Mouse (Mus musculus) liver, embryonic 13.5 days (tissue): ENCODE measurements around the gene Fbxl17. TPM values are rescaled to one million over a fixed set of nuclear protein-coding genes. Genes with fewer than 3 reads are reported as not detected.

Experiments used
- ATAC-seq: fragments of 200-750 bp; cut with Nextera tagmentation; 2 replicates; pipeline ENCODE4 v1.8.0; 2017; ENCODE audit warnings: low read depth, mild to moderate bottlenecking, moderate number of reproducible peaks, moderate library complexity
- DNase-seq: peaks from one replicate; pipeline ENCODE4 v3.0.0; 2022
- H3K27ac ChIP-seq: fragments of 300-500 bp; sonication (generic); 2 replicates; pipeline ENCODE4 v1.5.1; 2015; ENCODE audit warnings: moderate library complexity, mild to moderate bottlenecking, inconsistent platforms
- H3K27me3 ChIP-seq: fragments of 300-500 bp; sonication (generic); 2 replicates; pipeline ENCODE4 v1.6.1; 2015; ENCODE audit warnings: mild to moderate bottlenecking, inconsistent platforms
- H3K36me3 ChIP-seq: fragments of 300-500 bp; sonication (generic); 2 replicates; pipeline ENCODE4 v1.6.1; 2015; ENCODE audit warnings: mild to moderate bottlenecking, inconsistent platforms
- H3K4me1 ChIP-seq: fragments of 300-500 bp; sonication (generic); replicated peaks from 2 replicates; pipeline ENCODE4 v1.6.1; 2015; ENCODE audit warnings: inconsistent platforms
- H3K4me2 ChIP-seq: fragments of 300-500 bp; sonication (generic); 2 replicates; pipeline ENCODE4 v1.6.1; 2015; ENCODE audit warnings: inconsistent platforms, mild to moderate bottlenecking, moderate library complexity
- H3K4me3 ChIP-seq: fragments of 300-500 bp; sonication (generic); replicated peaks from 2 replicates; pipeline ENCODE4 v1.5.1; 2015; ENCODE audit warnings: mild to moderate bottlenecking, inconsistent platforms
- H3K9ac ChIP-seq: fragments of 300-500 bp; sonication (generic); 2 replicates; pipeline ENCODE4 v1.6.1; 2015; ENCODE audit warnings: mild to moderate bottlenecking, inconsistent platforms
- H3K9me3 ChIP-seq: fragments of 300-500 bp; sonication (generic); replicated peaks from 2 replicates; pipeline ENCODE4 v1.6.1; 2016; ENCODE audit warnings: inconsistent platforms
- WGBS: fragments of 180-500 bp; shearing (Covaris S2); methylation state at CpG from one replicate; pipeline ENCODE4 v1.1.7; 2015; ENCODE audit not compliant: insufficient replicate concordance; 5-methylcytosine and 5-hydroxymethylcytosine counted together
- polyA plus RNA-seq: library from polyadenylated mRNA; unstranded; fragments of >200 nt; fragmentation: Nextera tagmentation; extraction: Ambion mirVana; gene quantifications from 2 replicates; pipeline ENCODE4 v1.2.1, GENCODE M21; 2015

Fbxl17 gene
- polyA plus RNA-seq, 1 experiment from 2014 or later: 1.7 TPM

DNA sequence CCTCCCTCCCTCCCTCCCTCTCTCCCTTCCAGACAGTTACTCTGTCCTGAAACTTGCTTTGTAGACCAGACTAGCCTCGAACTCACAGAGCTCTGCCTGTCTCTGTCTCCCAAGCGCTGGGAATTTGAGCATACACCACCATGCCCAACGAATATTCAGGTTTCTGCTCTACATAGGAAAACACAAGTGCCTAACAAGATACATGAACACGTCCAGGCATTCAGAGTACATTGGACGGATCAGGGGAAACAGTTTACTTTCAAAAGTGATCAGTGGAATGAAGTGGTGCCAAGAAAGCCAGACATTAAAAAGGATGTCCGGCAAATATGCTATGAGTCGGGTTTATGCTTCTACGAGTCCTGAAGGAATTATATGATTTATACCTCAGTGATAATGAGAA lies 263.6 kb downstream of the Fbxl17 start:
- no peak overlapping the region for H3K9ac ChIP-seq
- ATAC-seq (no peak), DNase-seq (no peak)
- H3K27me3 ChIP-seq: no peaks in the 10 kb centered on the region
- H3K27ac ChIP-seq: no peak overlapping the region
- 77% methylated on average over 8 of the region's 8 CpGs for WGBS
- no peaks in the 10 kb centered on the region for H3K4me1 ChIP-seq
- H3K36me3 ChIP-seq: no peaks in the 10 kb centered on the region
- no peak overlapping the region for H3K4me2 ChIP-seq
- no peak overlapping the region for H3K4me3 ChIP-seq
- no peaks in the 10 kb centered on the region for H3K9me3 ChIP-seq

- no peaks in the 10 kb centered on the region for H3K27me3 ChIP-seq
Observed at GRCm38 (mm10) chr17:63235821-63236220, 264.0 kb downstream of the Fbxl17 start.

GRCm38 (mm10) chr17:63229111-63229510 lies 270.7 kb downstream of the Fbxl17 start:
- Histone ChIP-seq H3K36me3 (no peaks in the 10 kb centered on the region), H3K27ac (no peak overlapping the region), H3K27me3 (no peaks in the 10 kb centered on the region), H3K9me3 (no peaks in the 10 kb centered on the region), H3K9ac (no peak overlapping the region), H3K4me2 (no peak overlapping the region), H3K4me3 (no peak overlapping the region), H3K4me1 (no peaks in the 10 kb centered on the region)
- DNase-seq (no peak), ATAC-seq (no peak)
- 65% methylated on average over 4 of the region's 4 CpGs for WGBS

More at GRCm38 (mm10) chr17:63235821-63236220, 264.0 kb downstream of the Fbxl17 start:
- H3K36me3 ChIP-seq: no peaks in the 10 kb centered on the region
- no peaks in the 10 kb centered on the region for H3K4me1 ChIP-seq
- H3K9ac ChIP-seq: no peak overlapping the region
- ATAC-seq: no peak
- 60% methylated on average over 3 of the region's 3 CpGs for WGBS
- H3K9me3 ChIP-seq: no peaks in the 10 kb centered on the region
- H3K27ac ChIP-seq: no peak overlapping the region
- no peak for DNase-seq
- no peak overlapping the region for H3K4me2 ChIP-seq
- no peak overlapping the region for H3K4me3 ChIP-seq

DNA sequence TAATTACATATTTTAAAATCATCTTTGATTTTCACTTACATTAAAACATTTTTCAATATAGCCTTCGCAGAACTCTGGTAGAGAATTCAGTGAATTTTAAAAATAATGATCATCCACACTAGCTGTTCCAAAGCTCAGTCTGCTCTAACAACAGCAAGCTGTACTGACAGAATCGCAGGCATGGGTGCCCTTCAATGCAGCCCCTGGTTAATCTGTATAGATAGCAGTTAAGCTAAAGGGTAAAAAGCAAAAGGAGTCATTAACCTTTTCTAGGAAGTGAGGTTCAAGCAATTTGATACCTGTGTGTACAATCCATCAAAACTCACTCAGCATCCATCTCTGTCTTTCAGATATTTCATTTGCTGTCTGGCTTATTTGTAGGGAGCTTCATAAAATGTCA lies 273.4 kb downstream of the Fbxl17 start:
- Histone ChIP-seq H3K4me1 (peaks cover 7% of the 10 kb centered on the region), H3K27ac (no peak overlapping the region), H3K9me3 (no peaks in the 10 kb centered on the region), H3K9ac (no peak overlapping the region), H3K4me2 (no peak overlapping the region), H3K4me3 (no peak overlapping the region), H3K36me3 (no peaks in the 10 kb centered on the region), H3K27me3 (no peaks in the 10 kb centered on the region)
- ATAC-seq: no peak
- WGBS: 74% methylated on average over 2 of the region's 2 CpGs
- no peak for DNase-seq

DNA sequence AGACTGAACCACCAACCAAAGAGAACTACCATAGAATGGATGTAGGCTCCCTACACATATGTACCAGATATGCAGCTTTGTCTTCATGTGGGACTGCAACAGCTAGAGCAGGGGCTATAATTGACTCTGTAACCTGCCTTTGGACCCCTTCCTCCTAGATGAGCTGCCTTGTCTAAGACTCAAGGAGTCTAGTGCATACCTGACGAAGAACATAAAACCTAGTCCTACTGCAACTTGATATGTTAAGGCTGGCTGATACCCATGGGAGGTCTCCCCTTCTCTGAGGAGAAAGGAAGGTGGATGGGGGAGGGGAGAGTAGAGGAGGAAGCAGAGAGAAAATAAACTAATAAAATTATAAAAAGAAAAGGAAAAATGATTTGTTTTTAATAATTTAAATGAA lies 273.9 kb downstream of the Fbxl17 start:
- peaks cover 9% of the 10 kb centered on the region for H3K4me1 ChIP-seq
- H3K9ac ChIP-seq: no peak overlapping the region
- DNase-seq (no peak), ATAC-seq (no peak)
- H3K9me3 ChIP-seq: no peaks in the 10 kb centered on the region
- H3K36me3 ChIP-seq: no peaks in the 10 kb centered on the region
- H3K4me3 ChIP-seq: no peak overlapping the region
- no peak overlapping the region for H3K27ac ChIP-seq
- no peak overlapping the region for H3K4me2 ChIP-seq
- no peaks in the 10 kb centered on the region for H3K27me3 ChIP-seq
- WGBS: 74% methylated on average over 1 of the region's 1 CpGs

DNA sequence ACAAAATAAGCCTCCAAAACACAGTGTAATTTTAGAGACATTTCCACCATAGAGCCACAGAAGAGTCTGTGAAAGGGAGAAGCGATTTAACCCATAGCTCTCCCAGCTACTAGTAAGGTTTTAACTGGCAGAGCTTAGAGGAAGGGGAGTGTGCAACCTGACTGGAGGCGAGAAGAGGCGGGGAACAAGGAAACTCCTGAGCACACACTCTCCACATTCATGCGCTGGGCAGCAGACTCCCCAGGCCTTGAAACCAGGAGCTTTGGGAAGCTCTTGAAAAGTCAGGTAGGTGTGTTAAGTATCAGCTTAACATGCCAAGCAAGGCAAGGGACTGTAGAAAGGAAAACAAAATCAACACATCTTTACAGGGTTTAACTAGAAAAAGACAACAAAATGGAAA lies 276.1 kb downstream of the Fbxl17 start:
- ATAC-seq (no peak), DNase-seq (no peak)
- Histone ChIP-seq H3K4me2 (no peak overlapping the region), H3K9ac (no peak overlapping the region), H3K4me1 (peaks cover 12% of the 10 kb centered on the region), H3K27ac (no peak overlapping the region), H3K27me3 (no peaks in the 10 kb centered on the region), H3K9me3 (no peaks in the 10 kb centered on the region), H3K36me3 (no peaks in the 10 kb centered on the region), H3K4me3 (no peak overlapping the region)
- 68% methylated on average over 4 of the region's 4 CpGs for WGBS

DNA sequence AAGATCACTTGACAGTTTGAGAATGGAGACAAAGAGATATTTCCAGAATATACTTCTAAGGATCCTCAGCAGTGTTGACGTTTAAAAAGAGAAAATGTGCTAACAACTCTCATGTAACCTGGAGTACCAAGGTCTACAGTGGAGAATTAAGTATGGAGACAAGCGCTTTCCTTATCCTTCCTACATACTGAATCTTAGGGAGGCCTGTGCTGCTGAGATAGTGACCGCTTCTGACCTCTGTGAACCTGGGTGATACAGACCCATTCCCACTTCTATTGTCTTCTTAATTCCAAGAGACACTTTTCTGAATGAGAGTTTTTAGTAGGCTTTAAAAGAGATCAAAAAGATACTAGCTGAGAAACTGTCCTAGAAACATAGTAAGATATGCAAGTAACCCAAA lies 278.2 kb downstream of the Fbxl17 start:
- H3K4me3 ChIP-seq: no peak overlapping the region
- no peaks in the 10 kb centered on the region for H3K36me3 ChIP-seq
- 69% methylated on average over 3 of the region's 3 CpGs for WGBS
- 0 out of 2 replicates have a peak overlapping the region, but pooled peaks have one; percentile 14 for H3K27ac ChIP-seq
- no peak overlapping the region for H3K9ac ChIP-seq
- ATAC-seq (peak; percentile 57), DNase-seq (no peak)
- no peaks in the 10 kb centered on the region for H3K9me3 ChIP-seq
- H3K27me3 ChIP-seq: no peaks in the 10 kb centered on the region
- H3K4me1 ChIP-seq: peaks cover 18% of the 10 kb centered on the region
- H3K4me2 ChIP-seq: no peak overlapping the region

GRCm38 (mm10) chr17:63220821-63221220 lies 279.0 kb downstream of the Fbxl17 start:
- no peak for ATAC-seq
- Histone ChIP-seq H3K4me2 (no peak overlapping the region), H3K9me3 (no peaks in the 10 kb centered on the region), H3K9ac (no peak overlapping the region), H3K4me3 (no peak overlapping the region), H3K36me3 (no peaks in the 10 kb centered on the region; the same call in 1 of the 2 replicates), H3K27me3 (no peaks in the 10 kb centered on the region), H3K4me1 (peaks cover 26% of the 10 kb centered on the region), H3K27ac (no peak overlapping the region)
- 87% methylated on average over 5 of the region's 5 CpGs for WGBS
- DNase-seq: no peak

DNA sequence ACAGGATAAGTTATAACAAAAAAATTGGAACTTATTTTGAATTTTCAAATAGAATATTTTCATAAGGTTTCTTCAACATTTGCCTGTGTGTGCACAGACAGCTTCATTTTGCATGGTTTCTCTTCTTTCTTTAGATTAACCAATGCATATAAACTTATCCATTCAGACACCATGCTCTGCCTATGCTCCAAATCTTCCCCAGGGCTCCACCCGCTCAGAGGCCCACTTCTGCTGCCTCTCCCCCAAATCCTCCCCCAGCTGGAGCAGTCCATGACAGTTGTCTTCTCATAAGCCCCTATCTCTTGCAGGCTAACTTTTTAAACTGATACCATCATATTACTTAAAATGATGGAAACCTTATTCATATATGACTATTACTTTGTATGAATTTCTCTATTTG lies 282.8 kb downstream of the Fbxl17 start:
- Histone ChIP-seq H3K27me3 (no peaks in the 10 kb centered on the region), H3K9me3 (no peaks in the 10 kb centered on the region), H3K36me3 (no peaks in the 10 kb centered on the region; the same call in 1 of the 2 replicates), H3K4me3 (no peak overlapping the region), H3K4me2 (no peak overlapping the region), H3K9ac (no peak overlapping the region), H3K4me1 (peaks cover 26% of the 10 kb centered on the region), H3K27ac (no peak overlapping the region)
- DNase-seq: no peak
- peak; percentile 69 for ATAC-seq
- 59% methylated on average over 1 of the region's 1 CpGs for WGBS

DNA sequence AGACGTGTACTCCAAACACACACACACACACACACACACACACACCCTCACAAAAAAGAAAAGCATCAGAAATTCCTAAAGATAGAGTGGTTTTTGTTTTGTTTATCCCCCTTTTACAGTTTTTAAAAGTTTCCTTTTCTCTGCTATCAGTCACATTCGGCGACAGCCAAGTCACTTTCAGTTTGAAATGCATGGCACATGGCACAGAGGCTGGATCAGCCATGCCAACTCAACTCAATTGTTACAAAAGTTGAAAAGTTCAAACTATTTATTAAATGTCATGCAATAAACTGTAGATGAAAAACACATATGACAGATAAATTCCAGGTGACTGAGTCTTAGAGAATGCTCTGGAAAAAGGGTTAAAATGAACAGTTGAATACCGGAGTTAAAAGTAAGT lies 287.8 kb downstream of the Fbxl17 start:
- H3K27ac ChIP-seq: no peak overlapping the region
- no peak for DNase-seq
- H3K9me3 ChIP-seq: no peaks in the 10 kb centered on the region
- peaks cover 10% of the 10 kb centered on the region for H3K4me1 ChIP-seq
- H3K27me3 ChIP-seq: no peaks in the 10 kb centered on the region
- WGBS: 78% methylated on average over 4 of the region's 4 CpGs
- no peak overlapping the region for H3K4me3 ChIP-seq
- ATAC-seq: no peak
- H3K4me2 ChIP-seq: no peak overlapping the region
- H3K36me3 ChIP-seq: no peaks in the 10 kb centered on the region; the same call in 1 of the 2 replicates
- no peak overlapping the region for H3K9ac ChIP-seq

GRCm38 (mm10) chr17:63209151-63209550 lies 290.7 kb downstream of the Fbxl17 start:
- no peak overlapping the region for H3K27ac ChIP-seq
- no peaks in the 10 kb centered on the region for H3K36me3 ChIP-seq
- DNase-seq (no peak), ATAC-seq (no peak)
- whole genome bisulfite sequencing: 86% methylated on average over 6 of the region's 6 CpGs
- peaks cover 19% of the 10 kb centered on the region for H3K4me1 ChIP-seq
- no peak overlapping the region for H3K9ac ChIP-seq
- no peak overlapping the region for H3K4me3 ChIP-seq
- no peak overlapping the region for H3K4me2 ChIP-seq
- H3K9me3 ChIP-seq: no peaks in the 10 kb centered on the region
- no peaks in the 10 kb centered on the region for H3K27me3 ChIP-seq

DNA sequence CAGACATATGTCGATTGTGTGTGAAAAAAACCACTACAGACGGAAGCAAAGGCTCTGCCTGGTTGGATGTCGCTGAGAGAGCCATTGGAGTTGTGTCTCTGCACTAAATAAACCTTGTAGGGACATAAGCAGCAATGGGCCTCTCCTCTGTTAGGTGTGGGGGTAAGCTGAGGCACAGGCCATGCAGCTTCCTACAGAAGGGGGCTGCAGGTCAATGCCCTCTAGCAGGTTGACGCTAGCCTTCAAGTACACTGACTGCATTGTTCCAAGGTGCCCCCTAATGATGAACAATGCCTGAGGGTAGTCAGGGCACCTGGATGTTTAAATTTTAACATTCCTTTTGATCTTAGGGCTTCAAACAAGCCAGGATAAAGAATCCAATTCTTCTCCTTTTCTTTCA lies 291.5 kb downstream of the Fbxl17 start:
- H3K4me2 ChIP-seq: no peak overlapping the region
- H3K9ac ChIP-seq: no peak overlapping the region
- WGBS: 85% methylated on average over 4 of the region's 4 CpGs
- DNase-seq (no peak), ATAC-seq (no peak)
- no peaks in the 10 kb centered on the region for H3K27me3 ChIP-seq
- no peaks in the 10 kb centered on the region for H3K36me3 ChIP-seq
- no peak overlapping the region for H3K4me3 ChIP-seq
- no peak overlapping the region for H3K27ac ChIP-seq
- no peaks in the 10 kb centered on the region for H3K9me3 ChIP-seq
- peaks cover 27% of the 10 kb centered on the region for H3K4me1 ChIP-seq
